Mouse (Mus musculus): ENCODE measurements around the gene Kirrel3. TPM values are rescaled to one million over a fixed set of nuclear protein-coding genes. Genes with fewer than 3 reads are reported as not detected.

Kirrel3 gene
- polyA plus RNA-seq (2016; fragmentation: Nextera tagmentation; extraction: Ambion mirVana): 1.1 and 2.2 TPM in 2 replicates

DNA sequence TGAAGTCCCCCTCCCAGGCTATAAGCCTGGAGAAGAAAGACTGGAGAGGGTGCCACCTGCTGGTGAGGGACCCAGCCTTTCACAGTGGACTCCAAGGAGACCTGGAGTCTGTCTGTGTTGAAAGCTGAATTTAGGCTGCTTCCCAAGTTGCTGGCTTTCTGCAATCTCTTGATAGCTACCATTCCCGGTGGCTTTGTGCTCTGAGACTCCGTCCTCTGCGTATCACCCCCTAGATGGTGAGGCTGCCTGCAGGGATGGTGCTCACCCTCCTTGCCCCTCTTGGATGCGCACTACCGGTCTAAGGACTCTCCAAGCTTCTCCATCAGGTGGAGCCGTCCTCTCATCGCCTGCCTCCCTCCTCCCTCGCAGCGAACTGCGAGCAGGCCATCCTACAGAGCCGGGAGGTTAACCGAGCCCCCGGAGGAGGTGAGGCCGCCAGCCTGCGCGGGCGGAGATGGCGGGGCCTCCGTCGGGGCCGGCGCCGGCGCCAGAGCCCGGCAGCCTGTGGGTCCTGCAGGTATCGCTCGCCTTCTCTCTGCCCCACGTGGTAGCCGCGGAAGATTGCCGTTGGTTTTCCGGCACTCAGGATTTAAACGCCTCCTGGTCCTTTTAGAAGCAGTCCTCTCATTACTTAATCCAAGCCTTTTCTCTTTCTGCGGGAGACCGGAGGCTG lies at the start of gene Kirrel3:
Gene Kirrel3 (plus strand): TSS at position 136 of the 673 bp plus-strand sequence.
- Histone ChIP-seq H3K4me3 (peak within 1 kb of the TSS; percentile 56), H3K4me1 (peaks cover 30% of the 10 kb centered on the region), H3K9me3 (replicated peaks) (no peaks in the 10 kb centered on the region), H3K36me3 (no peaks in the 10 kb centered on the region), H3K27me3 (ENCODE audit: low read depth, poor library complexity, severe bottlenecking) (peaks cover 70% of the 10 kb centered on the region), H3K27ac (peak within 1 kb of the TSS; percentile 69)
- DNase-seq (ENCODE audit: low spot score): peak; percentile 79
- under 1% methylated on average over 35 of the region's 35 CpGs for WGBS

DNA sequence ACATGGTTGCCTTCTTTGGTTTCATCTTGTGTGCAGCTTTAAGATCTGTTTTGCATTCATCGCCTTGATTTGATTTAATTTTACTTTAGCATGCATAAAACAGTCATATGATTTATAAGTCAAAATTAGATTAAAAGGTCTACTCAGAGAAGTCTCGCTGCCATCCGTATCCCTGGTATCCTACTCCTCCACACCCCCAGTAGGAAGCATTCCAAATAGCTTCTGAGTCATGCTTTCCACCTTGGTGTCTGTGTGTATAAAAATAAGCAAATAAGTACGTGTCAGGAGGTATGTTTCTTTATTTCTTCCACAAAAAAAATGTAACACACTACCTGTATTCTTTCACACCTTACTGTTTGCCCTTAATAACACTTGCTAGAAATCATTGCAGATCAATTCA lies 45.0 kb upstream of the Kirrel3 start:
- 87% methylated on average over 4 of the region's 4 CpGs for WGBS
- Histone ChIP-seq H3K27ac (no peak overlapping the region), H3K4me3 (no peak overlapping the region), H3K27me3 (ENCODE audit: low read depth, poor library complexity, severe bottlenecking) (no peaks in the 10 kb centered on the region), H3K4me1 (no peaks in the 10 kb centered on the region), H3K36me3 (no peaks in the 10 kb centered on the region), H3K9me3 (replicated peaks) (no peaks in the 10 kb centered on the region)
- DNase-seq (ENCODE audit: low spot score): no peak

DNA sequence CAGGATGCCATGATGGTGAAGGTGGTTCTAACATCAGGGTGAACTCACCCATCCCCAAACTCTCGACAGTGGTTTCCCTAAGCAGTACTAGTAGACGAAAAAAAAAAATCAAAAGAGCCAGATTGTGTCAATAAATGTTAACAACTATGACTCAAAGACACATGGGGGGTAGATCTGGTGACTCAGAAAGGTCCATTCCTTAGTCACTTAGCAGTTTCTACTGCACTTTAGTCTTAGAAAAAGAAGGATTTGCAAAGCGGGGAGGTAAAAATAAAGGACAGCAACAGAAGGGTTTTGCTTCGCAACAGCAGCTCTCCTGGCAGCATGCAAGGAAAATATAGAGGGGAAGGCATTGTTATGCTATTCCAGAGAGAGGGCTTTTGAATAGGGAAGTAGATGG lies 41.7 kb upstream of the Kirrel3 start:
- no peak overlapping the region for H3K4me3 ChIP-seq
- 75% methylated on average over 4 of the region's 4 CpGs for WGBS
- DNase-seq (ENCODE audit: low spot score): no peak

DNA sequence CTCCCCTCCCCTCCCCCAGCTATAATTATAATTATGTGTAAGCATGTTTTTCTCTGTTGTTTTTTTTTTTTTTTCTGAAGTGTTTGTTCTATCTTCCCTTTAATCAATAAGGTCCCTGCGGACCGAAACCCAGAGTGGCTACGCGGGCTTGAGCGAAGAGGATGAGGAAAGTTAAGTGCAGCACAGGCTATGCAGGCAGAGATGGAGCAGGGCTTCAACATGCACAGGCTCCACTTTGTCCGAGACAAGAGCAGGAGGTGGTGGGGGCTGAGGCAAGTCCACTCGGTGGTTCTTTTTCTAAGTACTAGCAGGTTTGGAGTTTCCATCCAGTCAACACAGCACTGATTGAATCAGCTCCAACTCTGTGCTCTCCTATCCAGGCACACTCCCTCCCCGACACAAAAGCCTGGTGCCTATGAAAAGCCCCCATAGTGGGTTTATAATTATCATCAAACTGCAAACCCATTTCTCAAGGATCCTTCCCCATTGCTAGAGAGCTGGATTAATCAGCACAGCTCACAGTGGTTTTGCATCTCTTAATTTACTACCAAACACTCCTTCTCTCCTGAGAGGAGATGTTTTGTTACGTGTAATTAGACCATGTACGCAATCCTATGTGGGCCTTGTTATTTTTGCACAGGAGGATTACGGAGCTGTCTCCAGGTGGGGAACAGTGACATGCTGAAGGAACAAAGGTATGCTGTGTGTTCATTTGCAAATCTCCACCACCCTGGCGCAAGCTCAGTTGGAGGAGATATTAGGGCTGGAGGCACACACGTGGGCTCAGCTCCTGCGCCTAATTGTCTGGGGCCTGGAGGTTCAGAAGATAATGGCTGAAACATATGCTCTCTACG lies 39.0 kb upstream of the Kirrel3 start:
- WGBS: 75% methylated on average over 15 of the region's 15 CpGs
- no peak for DNase-seq (ENCODE audit: low spot score)
- Histone ChIP-seq H3K27me3 (ENCODE audit: low read depth, poor library complexity, severe bottlenecking) (no peaks in the 10 kb centered on the region), H3K9me3 (replicated peaks) (no peaks in the 10 kb centered on the region), H3K36me3 (no peaks in the 10 kb centered on the region), H3K4me3 (no peak overlapping the region), H3K27ac (no peak overlapping the region), H3K4me1 (peaks cover 9% of the 10 kb centered on the region; the same call in 1 of the 2 replicates)

More for the DNA sequence above, 41.7 kb upstream of the Kirrel3 start:
- Histone ChIP-seq H3K27me3 (ENCODE audit: low read depth, poor library complexity, severe bottlenecking) (no peaks in the 10 kb centered on the region), H3K27ac (no peak overlapping the region), H3K9me3 (replicated peaks) (no peaks in the 10 kb centered on the region), H3K4me1 (0 out of 2 replicates have a peak, but pooled peaks cover 8% of the 10 kb centered on the region), H3K36me3 (no peaks in the 10 kb centered on the region)

DNA sequence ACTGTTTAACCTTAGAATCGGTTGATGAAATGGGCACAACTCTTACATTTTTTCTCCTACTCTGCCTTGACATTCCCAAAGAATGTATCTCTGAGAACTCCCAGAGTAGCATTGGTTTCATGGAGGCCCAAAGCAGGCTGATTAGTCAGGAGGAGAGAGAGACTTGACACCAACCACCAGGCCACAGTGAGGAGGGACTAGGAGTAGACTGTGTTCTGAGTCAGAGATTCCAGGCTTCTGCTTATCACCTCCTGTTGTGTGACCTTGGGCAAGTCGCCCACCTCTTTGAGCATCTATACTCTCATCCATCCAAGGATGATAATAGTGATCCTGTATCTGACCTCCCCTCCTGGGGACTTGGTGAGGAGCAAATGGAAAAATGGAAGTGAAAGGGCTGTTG lies 38.0 kb upstream of the Kirrel3 start:
- Histone ChIP-seq H3K27ac (no peak overlapping the region), H3K9me3 (replicated peaks) (no peaks in the 10 kb centered on the region), H3K4me1 (peaks cover 16% of the 10 kb centered on the region), H3K36me3 (no peaks in the 10 kb centered on the region), H3K27me3 (ENCODE audit: low read depth, poor library complexity, severe bottlenecking) (no peaks in the 10 kb centered on the region), H3K4me3 (no peak overlapping the region)
- no peak for DNase-seq (ENCODE audit: low spot score)
- WGBS: 86% methylated on average over 2 of the region's 2 CpGs

DNA sequence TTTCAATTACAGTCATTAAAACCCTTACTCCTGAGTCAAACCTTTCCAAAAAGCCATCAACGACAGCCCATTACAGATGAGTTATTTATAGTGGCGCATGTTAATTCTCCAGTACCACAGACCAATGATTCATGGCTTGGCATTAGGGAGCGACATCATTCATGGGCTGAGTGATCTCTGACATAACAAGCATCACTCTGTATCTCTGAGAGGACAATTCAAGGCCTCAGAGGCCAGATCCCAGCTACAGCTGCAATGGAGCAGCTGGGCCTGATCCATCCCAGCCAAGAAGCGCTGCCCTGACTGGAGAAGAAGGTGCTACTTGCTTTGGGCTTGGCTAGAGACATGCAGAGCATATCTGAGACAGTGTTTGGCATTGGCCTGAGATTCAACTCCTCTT lies 37.2 kb upstream of the Kirrel3 start:
- H3K4me3 ChIP-seq: no peak overlapping the region
- no peak overlapping the region for H3K27ac ChIP-seq
- DNase-seq (ENCODE audit: low spot score): no peak
- H3K27me3 ChIP-seq (ENCODE audit: low read depth, poor library complexity, severe bottlenecking): no peaks in the 10 kb centered on the region
- H3K36me3 ChIP-seq: no peaks in the 10 kb centered on the region
- H3K9me3 ChIP-seq (replicated peaks): no peaks in the 10 kb centered on the region
- H3K4me1 ChIP-seq: peaks cover 16% of the 10 kb centered on the region
- 79% methylated on average over 4 of the region's 4 CpGs for WGBS

DNA sequence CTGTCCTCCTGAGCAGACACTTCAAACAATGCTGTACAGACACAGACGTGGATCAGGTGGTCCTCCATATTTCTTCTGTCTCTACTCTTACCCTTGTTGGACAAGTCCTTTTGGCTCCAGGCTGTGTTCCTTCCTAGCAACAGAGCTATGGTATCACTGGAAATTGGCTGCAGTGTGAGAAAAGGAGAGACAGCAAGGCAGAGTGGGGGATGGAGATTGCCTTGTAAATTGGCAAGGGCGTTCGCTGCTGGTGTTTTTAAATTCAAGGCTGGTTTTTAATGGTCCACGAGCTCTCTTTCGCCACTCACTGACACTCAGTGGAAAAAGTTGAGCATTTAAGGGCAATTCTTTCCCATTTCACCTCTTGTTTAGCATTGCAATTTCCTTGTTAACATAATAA lies 27.5 kb upstream of the Kirrel3 start:
- H3K36me3 ChIP-seq: no peaks in the 10 kb centered on the region
- WGBS: 69% methylated on average over 5 of the region's 5 CpGs
- no peaks in the 10 kb centered on the region for H3K4me1 ChIP-seq

DNA sequence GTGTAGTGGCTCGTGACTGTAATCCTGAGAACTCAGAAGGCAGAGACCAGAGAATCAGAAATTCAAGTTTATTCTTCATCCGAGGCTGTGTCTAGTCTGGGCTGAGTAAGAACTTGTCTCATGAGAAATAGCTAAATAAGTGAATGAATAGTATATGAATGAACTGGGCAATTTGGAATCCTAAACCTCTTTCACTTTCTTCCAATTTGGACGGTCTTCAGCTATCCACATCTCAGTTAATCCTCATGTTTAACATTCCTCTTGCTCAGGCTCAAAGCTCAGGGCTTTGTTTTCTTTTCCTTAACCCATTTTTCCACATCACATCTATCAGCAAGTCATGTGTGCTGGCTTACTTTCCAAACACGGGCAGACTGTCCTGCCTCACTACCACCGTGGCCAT lies 25.7 kb upstream of the Kirrel3 start:
- no peak overlapping the region for H3K4me3 ChIP-seq
- WGBS: 75% methylated on average over 5 of the region's 5 CpGs
- no peaks in the 10 kb centered on the region for H3K36me3 ChIP-seq
- no peak overlapping the region for H3K27ac ChIP-seq
- H3K9me3 ChIP-seq (replicated peaks): no peaks in the 10 kb centered on the region
- DNase-seq (ENCODE audit: low spot score): no peak
- H3K27me3 ChIP-seq (ENCODE audit: low read depth, poor library complexity, severe bottlenecking): no peaks in the 10 kb centered on the region
- no peaks in the 10 kb centered on the region for H3K4me1 ChIP-seq

More for the DNA sequence above, 27.5 kb upstream of the Kirrel3 start:
- no peak overlapping the region for H3K27ac ChIP-seq
- H3K9me3 ChIP-seq (replicated peaks): no peaks in the 10 kb centered on the region
- no peak overlapping the region for H3K4me3 ChIP-seq
- H3K27me3 ChIP-seq (ENCODE audit: low read depth, poor library complexity, severe bottlenecking): no peaks in the 10 kb centered on the region
- DNase-seq (ENCODE audit: low spot score): no peak

DNA sequence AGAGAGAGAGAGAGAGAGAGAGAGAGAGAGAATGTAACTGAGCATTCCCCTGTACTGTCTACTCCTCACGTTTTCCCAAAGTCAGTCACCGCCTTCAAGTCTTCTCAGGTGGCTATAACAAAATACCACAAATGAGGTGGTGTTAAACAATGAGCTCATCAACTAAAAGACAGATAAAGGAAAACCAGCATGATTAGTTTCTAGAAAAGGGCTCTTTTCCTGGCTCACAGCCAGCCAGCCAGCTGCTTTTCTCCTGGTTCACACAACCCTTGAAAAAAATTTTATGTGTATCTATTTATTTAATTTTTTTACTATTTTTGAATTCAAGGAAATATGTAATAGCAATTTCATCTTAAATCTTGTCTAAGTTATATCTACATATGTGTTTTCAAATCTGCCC lies 22.0 kb upstream of the Kirrel3 start:
- Histone ChIP-seq H3K4me3 (no peak overlapping the region), H3K36me3 (no peaks in the 10 kb centered on the region), H3K27me3 (ENCODE audit: low read depth, poor library complexity, severe bottlenecking) (no peaks in the 10 kb centered on the region), H3K4me1 (no peaks in the 10 kb centered on the region), H3K27ac (no peak overlapping the region), H3K9me3 (replicated peaks) (no peaks in the 10 kb centered on the region)
- no peak for DNase-seq (ENCODE audit: low spot score)
- 77% methylated on average over 2 of the region's 2 CpGs for WGBS

DNA sequence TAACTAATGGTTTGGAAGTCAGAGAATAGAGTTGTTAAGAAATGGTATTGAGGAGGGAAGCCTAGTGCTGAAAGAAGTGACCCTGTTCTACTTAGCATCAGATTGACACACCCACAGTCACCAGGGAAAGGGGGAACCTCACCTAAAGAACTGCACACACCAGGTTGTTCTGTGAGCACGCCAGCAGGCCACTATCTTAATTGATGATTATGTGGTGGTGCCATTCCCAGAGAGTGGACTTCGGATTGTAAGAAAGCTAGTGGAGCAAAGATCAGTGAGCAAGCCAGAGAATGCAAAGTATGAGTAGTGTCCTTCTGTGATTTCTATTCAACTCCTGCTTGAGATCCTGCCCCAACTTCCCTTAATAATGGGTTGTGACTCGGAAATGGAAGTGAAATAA lies 19.6 kb upstream of the Kirrel3 start:
- Histone ChIP-seq H3K27ac (no peak overlapping the region), H3K4me3 (no peak overlapping the region), H3K9me3 (replicated peaks) (no peaks in the 10 kb centered on the region), H3K36me3 (no peaks in the 10 kb centered on the region), H3K27me3 (ENCODE audit: low read depth, poor library complexity, severe bottlenecking) (no peaks in the 10 kb centered on the region), H3K4me1 (no peaks in the 10 kb centered on the region)
- no peak for DNase-seq (ENCODE audit: low spot score)
- WGBS: 67% methylated on average over 3 of the region's 3 CpGs

DNA sequence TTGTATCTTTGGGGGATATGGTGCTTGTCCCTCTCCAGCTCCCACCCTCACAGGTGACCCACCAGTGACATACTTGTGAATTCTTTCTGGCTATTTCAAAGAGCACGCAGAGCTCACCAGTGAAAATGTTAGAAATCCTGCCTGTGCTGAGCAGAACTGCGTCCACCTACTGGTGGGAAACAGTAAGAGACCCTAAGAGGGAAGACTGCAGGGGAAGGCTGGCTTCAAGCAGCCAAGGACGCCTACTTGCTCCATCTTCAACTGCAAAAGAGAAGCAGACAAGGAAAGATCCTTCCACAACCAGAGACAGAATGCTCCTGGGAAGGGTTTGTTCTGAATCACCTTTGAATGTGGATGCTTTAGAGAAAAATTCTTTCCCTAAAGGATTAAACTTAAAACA lies 16.5 kb upstream of the Kirrel3 start:
- H3K9me3 ChIP-seq (replicated peaks): no peaks in the 10 kb centered on the region
- H3K27me3 ChIP-seq (ENCODE audit: low read depth, poor library complexity, severe bottlenecking): no peaks in the 10 kb centered on the region
- WGBS: 90% methylated on average over 3 of the region's 3 CpGs
- no peak for DNase-seq (ENCODE audit: low spot score)
- no peaks in the 10 kb centered on the region for H3K4me1 ChIP-seq
- no peak overlapping the region for H3K27ac ChIP-seq
- no peaks in the 10 kb centered on the region for H3K36me3 ChIP-seq
- H3K4me3 ChIP-seq: no peak overlapping the region

DNA sequence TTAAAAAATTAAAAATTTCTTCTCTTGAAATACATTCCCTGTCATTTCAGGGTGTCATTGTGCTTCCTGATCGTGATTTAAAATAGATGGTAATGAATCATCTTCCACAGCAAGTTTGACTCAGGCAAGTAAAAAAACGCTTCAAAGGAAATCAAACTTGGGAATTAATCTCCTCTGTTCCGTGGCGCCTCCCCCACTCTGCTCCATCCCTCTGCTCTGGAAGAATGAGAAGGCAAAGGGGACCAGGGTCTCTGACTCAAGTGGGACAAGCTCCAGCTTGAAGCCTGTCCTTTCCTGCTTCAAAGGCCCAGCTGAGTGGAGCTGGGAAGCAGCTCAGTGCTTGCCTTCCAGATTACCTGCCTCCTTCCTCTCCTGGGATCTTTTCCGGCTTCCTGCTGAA lies 9.5 kb upstream of the Kirrel3 start:
- DNase-seq (ENCODE audit: low spot score): no peak
- Histone ChIP-seq H3K4me1 (peaks cover 4% of the 10 kb centered on the region; the same call in 1 of the 2 replicates), H3K4me3 (no peak overlapping the region), H3K36me3 (no peaks in the 10 kb centered on the region), H3K9me3 (replicated peaks) (no peaks in the 10 kb centered on the region), H3K27ac (no peak overlapping the region), H3K27me3 (ENCODE audit: low read depth, poor library complexity, severe bottlenecking) (no peaks in the 10 kb centered on the region)
- WGBS: 53% methylated on average over 5 of the region's 5 CpGs

DNA sequence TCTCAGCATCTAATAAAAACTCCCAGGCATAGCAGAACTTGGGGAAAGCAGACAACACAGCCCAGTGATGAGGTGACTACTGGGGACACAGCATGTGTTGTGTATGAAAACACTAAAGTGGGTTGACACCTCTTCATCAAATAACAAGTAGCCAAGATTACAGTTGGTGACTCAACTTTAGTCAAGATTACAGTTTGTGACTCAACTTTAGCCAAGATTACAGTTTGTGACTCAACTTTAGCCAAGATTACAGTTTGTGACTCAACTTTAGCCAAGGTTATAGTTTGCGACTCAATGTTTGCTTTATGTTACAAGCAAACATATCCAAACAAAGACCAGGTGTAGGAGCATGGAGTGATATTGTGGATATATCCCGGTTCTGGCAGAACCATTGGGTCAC lies 7.2 kb upstream of the Kirrel3 start:
- no peak for DNase-seq (ENCODE audit: low spot score)
- 95% methylated on average over 2 of the region's 2 CpGs for WGBS
- H3K27me3 ChIP-seq (ENCODE audit: low read depth, poor library complexity, severe bottlenecking): no peaks in the 10 kb centered on the region
- H3K36me3 ChIP-seq: no peaks in the 10 kb centered on the region
- H3K4me1 ChIP-seq: peaks cover 4% of the 10 kb centered on the region; the same call in 1 of the 2 replicates
- no peaks in the 10 kb centered on the region for H3K9me3 ChIP-seq (replicated peaks)
- no peak overlapping the region for H3K4me3 ChIP-seq
- H3K27ac ChIP-seq: no peak overlapping the region
